Mouse (Mus musculus): ENCODE measurements around the gene Adcy9.

The Adcy9 gene

GRCm38 (mm10) chr16:4420298-4421054 lies at the start of gene Adcy9:
Adcy9 (minus strand) TSS chr16:4420498.
- CTCF ChIA-PET = no interaction called here

GRCm38 (mm10) chr16:4469599-4470352 lies 49.5 kb upstream of the Adcy9 start:
- CTCF ChIA-PET = no interaction called here

- CTCF ChIA-PET = interaction anchor here (1.1 kb wide), 1 partner anchor 49 kb away, joined by 4 read pairs; no protein-coding TSS in a partner anchor
These were observed 44.3 kb upstream of the Adcy9 start for GRCm38 (mm10) chr16:4464529-4465089.

GRCm38 (mm10) chr16:4457927-4458326 lies 37.6 kb upstream of the Adcy9 start:
- CTCF ChIA-PET = no interaction called here

GRCm38 (mm10) chr16:4456391-4456790 lies 36.1 kb upstream of the Adcy9 start:
- CTCF ChIA-PET = no interaction called here

GRCm38 (mm10) chr16:4455693-4456092 lies 35.4 kb upstream of the Adcy9 start:
- CTCF ChIA-PET = no interaction called here

GRCm38 (mm10) chr16:4454563-4454962 lies 34.3 kb upstream of the Adcy9 start:
- CTCF ChIA-PET = interaction anchor here (0.6 kb wide), 1 partner anchor 636 kb away, joined by 4 read pairs; no protein-coding TSS in a partner anchor

- CTCF ChIA-PET = no interaction called here
These were observed 29.1 kb upstream of the Adcy9 start for GRCm38 (mm10) chr16:4449418-4449817.

- CTCF ChIA-PET = no interaction called here
These were observed 27.9 kb upstream of the Adcy9 start for GRCm38 (mm10) chr16:4448235-4448634.

GRCm38 (mm10) chr16:4446395-4446794 lies 26.1 kb upstream of the Adcy9 start:
- CTCF ChIA-PET = no interaction called here

GRCm38 (mm10) chr16:4444378-4444777 lies 24.1 kb upstream of the Adcy9 start:
- CTCF ChIA-PET = no interaction called here

- CTCF ChIA-PET = no interaction called here
These were observed 19.2 kb upstream of the Adcy9 start for GRCm38 (mm10) chr16:4439302-4440066.

GRCm38 (mm10) chr16:4436738-4437137 lies 16.4 kb upstream of the Adcy9 start:
- CTCF ChIA-PET = no interaction called here

GRCm38 (mm10) chr16:4435371-4435770 lies 15.1 kb upstream of the Adcy9 start:
- CTCF ChIA-PET = no interaction called here

- CTCF ChIA-PET = no interaction called here
These were observed 11.5 kb upstream of the Adcy9 start for GRCm38 (mm10) chr16:4431841-4432240.

GRCm38 (mm10) chr16:4431013-4431412 lies 10.7 kb upstream of the Adcy9 start:
- CTCF ChIA-PET = no interaction called here

- CTCF ChIA-PET = no interaction called here
These were observed 9.9 kb upstream of the Adcy9 start for GRCm38 (mm10) chr16:4430232-4430631.

- CTCF ChIA-PET = interaction anchor here (0.6 kb wide), 1 partner anchor 340 kb away, joined by 3 read pairs; no protein-coding TSS in a partner anchor
These were observed 5.4 kb upstream of the Adcy9 start for GRCm38 (mm10) chr16:4425658-4426234.

- CTCF ChIA-PET = no interaction called here
These were observed 3.3 kb upstream of the Adcy9 start for GRCm38 (mm10) chr16:4423613-4424012.

GRCm38 (mm10) chr16:4422991-4423390 lies 2.7 kb upstream of the Adcy9 start:
- CTCF ChIA-PET = no interaction called here

GRCm38 (mm10) chr16:4419546-4420297 lies 576 bp downstream of the Adcy9 start:
- CTCF ChIA-PET = no interaction called here
